Mouse (Mus musculus) R1 (cell line): ENCODE data around the gene Palm2.
"Not testable (repeated sequence)": the region's sequence is repeated elsewhere in the genome, so short reads cannot be mapped to it uniquely, and the experiment has no call there.

ENCODE experiments used
- DNase-seq: peaks from one replicate; pipeline ENCODE4 v3.0.0-alpha.2; 2018; ENCODE audit warnings: low read depth, low spot score

Palm2 gene

DNA sequence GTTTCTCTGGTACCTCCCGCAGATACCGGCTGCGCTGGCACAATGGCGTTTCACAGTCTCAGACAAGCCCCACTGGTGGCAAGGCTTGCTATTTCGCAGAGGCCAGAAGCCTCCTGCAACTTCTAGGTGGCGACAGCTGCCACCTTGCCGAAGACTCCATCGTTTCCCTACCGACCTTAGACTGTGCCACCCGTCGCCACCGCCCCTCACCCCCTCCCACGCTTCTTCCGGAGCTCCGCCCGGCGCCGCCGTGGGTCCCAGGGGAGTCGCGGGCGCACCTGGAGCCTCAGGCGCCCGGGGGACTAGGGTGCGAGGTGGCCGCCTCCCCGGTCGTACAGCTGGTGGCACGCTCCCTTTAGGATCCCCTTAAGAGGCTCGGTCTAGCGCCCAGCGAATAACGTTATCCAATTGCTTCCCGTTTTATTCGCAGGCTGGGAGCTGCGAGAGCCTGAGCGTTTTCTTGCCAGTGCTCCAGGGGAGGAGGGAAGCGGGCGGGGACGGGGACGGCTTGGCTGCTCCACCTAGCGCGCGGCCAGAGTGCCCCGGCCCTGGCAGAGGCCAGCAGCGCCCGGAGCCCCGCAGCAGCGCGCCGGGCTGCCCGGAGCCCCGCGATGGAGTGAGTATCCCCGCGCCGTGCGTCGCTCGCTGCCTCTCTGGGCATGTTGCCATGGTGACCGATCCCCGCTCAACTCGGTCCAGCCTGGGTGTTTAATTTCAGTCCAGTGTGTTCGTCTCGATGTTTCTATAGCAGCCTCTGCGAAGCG, at the start of gene Palm2:
Gene Palm2 (plus strand): TSS at position 307 of the 764 bp plus-strand sequence.
- peak; percentile 80 for DNase-seq

DNA sequence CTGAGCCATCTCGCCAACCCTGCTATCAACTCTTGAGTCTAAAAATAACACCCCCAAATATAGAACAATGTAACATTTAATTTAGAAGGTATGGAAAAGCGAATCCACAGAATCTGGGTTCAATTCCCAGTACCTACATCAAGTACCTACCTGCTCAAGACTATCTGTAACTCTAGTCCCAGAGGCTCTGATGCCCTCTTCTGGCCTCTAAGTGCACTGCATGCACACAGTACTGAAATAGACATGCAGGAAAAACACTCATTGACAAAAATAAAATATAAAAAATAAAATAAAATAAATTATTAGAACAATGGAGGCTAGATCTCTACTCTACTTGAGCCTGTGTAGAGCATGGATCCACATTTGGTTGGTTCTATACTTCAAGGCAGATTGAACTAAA, 49.7 kb upstream of the Palm2 start:
- peak; percentile 60 for DNase-seq

- DNase-seq: peak; percentile 44
These were observed 42.9 kb upstream of the Palm2 start for GRCm38 (mm10) chr4:57391103-57391502.

GRCm38 (mm10) chr4:57396414-57396813, 37.6 kb upstream of the Palm2 start:
- no peak for DNase-seq

GRCm38 (mm10) chr4:57412385-57412784, 21.7 kb upstream of the Palm2 start:
- DNase-seq: not testable (repeated sequence)

DNA sequence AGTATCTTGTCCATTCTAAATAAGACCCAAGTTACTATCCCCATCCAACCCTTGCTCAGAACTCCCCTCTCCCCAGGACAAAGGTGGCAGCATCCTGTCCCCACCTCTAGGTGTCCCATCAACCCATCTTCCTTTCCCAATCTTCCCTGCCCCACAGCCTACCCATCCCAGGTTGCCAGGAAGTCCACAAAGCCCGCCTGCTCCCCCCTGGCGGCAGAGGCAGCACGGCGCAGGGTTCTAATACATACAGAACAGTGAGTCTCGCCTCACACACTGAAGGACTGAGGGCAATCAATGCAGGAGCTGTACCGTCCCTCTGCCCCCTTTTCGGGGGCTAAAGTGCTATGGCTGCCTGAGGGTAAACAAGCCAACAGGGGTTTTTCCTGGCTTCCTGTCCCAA, 21.0 kb upstream of the Palm2 start:
- DNase-seq: peak; percentile 73

DNA sequence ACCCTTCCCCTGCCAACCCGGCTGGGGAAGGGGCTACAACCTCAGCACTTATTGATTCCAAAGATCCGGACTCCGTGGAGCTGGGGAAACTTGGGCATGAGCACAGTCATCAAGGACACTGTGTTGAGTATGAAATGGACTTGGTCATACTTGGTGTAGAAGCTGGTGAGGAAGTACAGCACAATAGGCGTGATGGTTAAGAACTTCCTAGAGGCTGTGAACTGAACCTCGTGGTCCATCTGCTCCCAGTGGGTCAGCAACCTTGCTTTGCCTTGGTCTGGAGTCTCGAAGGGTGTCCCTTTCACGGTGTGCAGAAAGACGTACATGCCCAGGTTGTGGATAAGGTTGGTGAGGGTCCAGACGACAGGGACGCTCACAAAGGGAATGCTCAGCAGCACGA, 20.4 kb upstream of the Palm2 start:
- not testable (repeated sequence) for DNase-seq

- no peak for DNase-seq
These were observed 10.0 kb upstream of the Palm2 start for GRCm38 (mm10) chr4:57424011-57424410.

DNA sequence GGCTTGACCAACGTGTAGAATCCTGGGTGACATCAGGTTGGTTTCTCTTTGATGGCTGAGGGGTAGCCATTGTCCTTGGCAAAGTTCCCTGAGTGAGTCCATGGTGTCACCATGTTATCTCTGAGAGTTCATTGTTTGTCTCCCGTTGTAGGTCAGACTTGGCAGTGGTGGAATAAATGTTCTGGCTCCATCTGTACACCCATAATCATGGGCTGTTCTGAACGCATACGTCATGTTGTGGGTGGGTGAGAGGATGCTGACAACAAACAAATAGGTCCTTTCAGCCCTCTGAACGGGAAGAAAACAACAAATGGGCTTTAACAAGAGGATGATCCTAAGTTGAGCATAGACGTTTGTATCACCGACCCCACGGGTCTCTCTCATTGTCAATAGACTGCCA, 5.7 kb upstream of the Palm2 start:
- no peak for DNase-seq

DNA sequence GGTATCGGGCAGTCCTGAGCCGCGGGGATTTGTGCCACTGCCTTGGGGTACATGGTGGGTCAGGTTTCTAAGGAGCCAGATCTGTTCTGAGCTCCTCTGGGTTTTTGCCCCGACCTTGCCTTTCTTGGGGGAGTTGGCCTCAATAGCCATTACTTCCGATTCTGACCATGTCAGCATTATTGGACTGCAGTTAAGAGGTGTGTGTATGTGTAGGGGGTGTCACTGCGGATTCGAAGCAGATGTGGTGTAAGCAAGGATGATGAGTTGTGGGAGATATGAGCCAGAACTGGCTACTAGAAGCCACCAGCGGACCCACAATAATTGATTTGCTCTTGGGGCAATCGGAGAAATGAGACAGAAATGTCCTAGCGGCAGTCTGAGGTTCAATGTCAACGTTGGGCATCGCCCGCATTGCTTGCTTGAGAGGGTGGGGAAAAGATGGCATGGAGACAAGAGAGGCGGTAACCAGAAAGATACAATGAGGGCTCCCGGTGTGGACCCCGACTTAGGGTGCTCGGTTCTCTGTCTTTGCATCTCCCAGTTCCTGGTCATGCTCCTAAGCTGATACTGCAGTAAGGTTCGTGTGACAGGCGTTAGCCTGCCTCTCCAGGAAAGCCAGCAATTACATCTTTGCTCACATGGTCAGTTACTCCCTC, 786 bp downstream of the Palm2 start:
- no peak for DNase-seq

DNA sequence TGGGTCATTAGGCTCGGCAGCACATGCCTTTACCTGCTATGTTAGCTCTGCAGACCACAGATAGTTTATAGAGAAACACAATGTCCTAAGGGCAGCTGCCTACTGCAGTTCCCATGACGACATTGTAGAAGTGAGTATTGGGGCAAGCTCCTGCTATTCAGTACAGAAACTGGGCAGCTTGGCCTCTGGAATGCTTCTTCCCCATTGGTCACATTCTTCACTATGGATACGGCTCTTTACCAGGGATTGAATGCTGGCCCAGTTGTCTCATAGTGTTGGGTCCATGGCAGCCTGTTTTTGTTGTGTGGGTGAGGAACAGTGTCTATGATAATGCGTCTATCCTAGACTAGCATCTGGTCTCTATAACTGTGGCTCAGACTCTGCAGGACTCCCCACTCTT, 2.2 kb downstream of the Palm2 start:
- DNase-seq: no peak

DNA sequence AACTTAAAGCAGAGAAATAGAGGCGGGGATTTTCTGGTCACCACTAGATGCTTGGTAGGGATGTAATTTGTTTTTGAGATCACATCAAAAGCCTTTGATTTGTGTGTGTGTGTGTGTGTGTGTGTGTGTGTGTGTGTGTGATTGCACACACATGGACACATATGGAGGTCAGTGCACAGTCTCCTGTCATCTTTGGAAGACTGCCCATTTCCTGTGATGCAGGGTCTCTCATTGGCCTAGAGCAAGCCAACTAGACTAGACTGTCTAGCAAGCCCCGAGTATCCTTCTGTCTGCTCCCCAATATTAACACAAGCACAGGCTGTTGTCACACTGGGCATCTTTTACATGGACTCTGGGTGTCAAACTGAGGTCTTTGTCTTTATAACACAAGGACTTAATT, 12.0 kb downstream of the Palm2 start:
- DNase-seq: no peak

GRCm38 (mm10) chr4:57446854-57447444, 12.9 kb downstream of the Palm2 start:
- no peak for DNase-seq

- DNase-seq: peak; percentile 65
These were observed 17.8 kb downstream of the Palm2 start for GRCm38 (mm10) chr4:57451896-57452295.

GRCm38 (mm10) chr4:57452661-57453060, 18.6 kb downstream of the Palm2 start:
- no peak for DNase-seq

DNA sequence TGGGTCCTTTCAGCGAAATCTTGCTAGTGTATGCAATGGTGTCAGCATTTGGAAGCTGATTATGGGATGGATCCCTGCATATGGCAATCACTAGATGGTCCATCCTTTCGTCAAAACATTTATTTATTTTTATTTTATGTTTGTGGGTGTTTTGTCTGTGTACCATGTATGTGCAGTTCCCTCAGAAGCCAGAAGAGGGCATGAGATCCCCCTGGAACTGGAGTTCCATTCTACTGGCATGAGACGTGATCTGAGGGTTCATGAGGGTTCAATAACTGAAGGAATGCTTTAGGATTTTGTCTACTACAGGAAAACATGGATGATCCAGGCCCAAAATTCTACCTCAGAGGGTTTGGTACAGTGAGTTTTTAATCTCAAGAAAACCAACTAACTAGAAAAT, 28.3 kb downstream of the Palm2 start:
- peak; percentile 41 for DNase-seq

DNA sequence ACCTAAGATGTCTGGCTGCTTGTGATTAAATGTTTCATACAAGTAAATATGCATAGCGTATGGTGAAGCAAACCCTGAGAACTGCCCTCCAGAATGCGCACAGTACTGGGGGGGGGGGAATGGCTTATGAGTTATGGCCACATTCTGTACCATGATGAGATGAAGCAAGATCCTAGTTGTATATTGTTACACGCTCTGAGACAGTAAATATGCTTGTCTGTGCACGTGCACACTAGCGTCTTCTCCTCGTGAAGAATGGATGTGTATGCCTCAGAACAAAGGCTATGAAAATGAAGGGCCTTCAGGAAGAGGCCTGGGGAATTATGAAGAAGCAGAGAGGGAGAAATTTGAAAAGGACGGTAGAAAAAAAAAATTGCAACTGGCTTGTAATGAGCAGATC, 48.4 kb downstream of the Palm2 start:
- no peak for DNase-seq

- DNase-seq: no peak
These were observed 52.3 kb downstream of the Palm2 start for GRCm38 (mm10) chr4:57486392-57486791.

- peak; percentile 74 for DNase-seq
These were observed 55.8 kb downstream of the Palm2 start for GRCm38 (mm10) chr4:57489887-57490286.

GRCm38 (mm10) chr4:57504792-57505191, 70.7 kb downstream of the Palm2 start:
- no peak for DNase-seq

DNA sequence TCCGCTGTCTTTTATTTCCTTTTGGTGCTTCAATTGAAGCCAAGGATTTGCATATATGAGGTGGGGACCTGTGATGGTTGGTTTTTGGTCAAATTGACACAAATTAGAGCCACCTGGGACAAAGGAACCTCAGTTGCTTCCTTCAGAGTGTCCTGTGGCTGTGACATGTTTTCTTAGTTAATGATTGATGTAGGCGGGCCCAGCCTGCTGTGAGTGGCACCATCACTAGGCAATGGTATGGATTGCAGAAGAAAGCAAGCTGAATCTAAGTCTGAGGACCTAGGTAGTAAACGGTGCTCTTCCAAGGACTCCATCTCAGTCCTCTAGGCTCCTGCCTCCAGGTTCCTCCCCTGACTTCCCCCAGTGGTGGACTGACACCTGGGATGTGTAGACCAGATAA, 76.5 kb downstream of the Palm2 start:
- DNase-seq: no peak

DNA sequence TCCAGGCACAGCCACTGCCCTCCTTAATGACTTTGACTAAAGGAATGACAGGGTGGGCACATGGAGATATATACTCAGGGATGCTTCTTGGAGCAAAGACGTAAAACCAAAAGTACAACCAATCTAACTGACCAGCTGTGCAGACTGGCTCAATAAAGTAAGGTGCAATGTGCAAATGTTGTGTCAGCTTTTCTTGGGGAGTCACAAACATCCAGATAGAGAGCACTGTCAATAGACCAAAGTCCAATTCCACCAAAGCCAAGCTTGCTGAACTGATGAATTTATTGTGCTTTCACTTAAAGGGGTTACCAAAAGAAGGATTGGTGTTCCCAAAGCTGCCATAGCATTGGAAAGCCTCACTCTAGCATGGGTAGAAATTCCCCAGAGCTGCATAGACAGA, 77.7 kb downstream of the Palm2 start:
- DNase-seq: no peak
